Mouse (Mus musculus) heart, embryonic 11.5 days (tissue): Measurements from ENCODE around the gene Klk1b27. TPM values are rescaled to one million over a fixed set of nuclear protein-coding genes. Genes with fewer than 3 reads are reported as not detected.
"Not testable (repeated sequence)": the region's sequence is repeated elsewhere in the genome, so short reads cannot be mapped to it uniquely, and the experiment has no call there.

Experiments used
- ATAC-seq: fragments of 200-750 bp; cut with Nextera tagmentation; replicated peaks from 2 replicates; pipeline ENCODE4 v1.8.0; 2017; ENCODE audit warnings: moderate library complexity; ENCODE audit not compliant: insufficient number of reproducible peaks, low FRiP score, low TSS enrichment
- H3K27ac ChIP-seq: fragments of 300-500 bp; sonication (generic); 2 replicates; pipeline ENCODE4 v1.5.1; 2014; ENCODE audit warnings: mild to moderate bottlenecking, low read depth, low read length
- H3K27me3 ChIP-seq: fragments of 300-500 bp; sonication (generic); 2 replicates; pipeline ENCODE4 v1.6.1; 2014; ENCODE audit warnings: mild to moderate bottlenecking, low read length, mixed read lengths; ENCODE audit not compliant: control insufficient read depth, insufficient read depth
- H3K36me3 ChIP-seq: fragments of 300-500 bp; sonication (generic); 2 replicates; pipeline ENCODE4 v1.6.1; 2014; ENCODE audit warnings: mild to moderate bottlenecking, low read length, moderate library complexity, mixed read lengths; ENCODE audit not compliant: control insufficient read depth, insufficient read depth
- H3K4me1 ChIP-seq: fragments of 300-500 bp; sonication (generic); 2 replicates; pipeline ENCODE4 v1.6.1; 2014; ENCODE audit warnings: low read length; ENCODE audit not compliant: control insufficient read depth, insufficient read depth
- H3K4me2 ChIP-seq: fragments of 300-500 bp; sonication (generic); 2 replicates; pipeline ENCODE4 v1.6.1; 2014; ENCODE audit warnings: mild to moderate bottlenecking, moderate library complexity
- H3K4me3 ChIP-seq: fragments of 300-500 bp; sonication (generic); 2 replicates; pipeline ENCODE4 v1.5.1; 2014; ENCODE audit warnings: low read depth, low read length
- H3K9ac ChIP-seq: fragments of 300-500 bp; sonication (generic); 2 replicates; pipeline ENCODE4 v1.6.1; 2014; ENCODE audit warnings: mild to moderate bottlenecking, low read depth, low read length, moderate library complexity
- H3K9me3 ChIP-seq: fragments of 300-500 bp; sonication (generic); replicated peaks from 2 replicates; pipeline ENCODE4 v1.6.1; 2016; ENCODE audit warnings: low read length; ENCODE audit not compliant: control insufficient read depth
- whole genome bisulfite sequencing: fragments of 180-500 bp; shearing (Covaris S2); extraction: QIAGEN DNeasy Blood & Tissue Kit; methylation state at CpG from one replicate; pipeline ENCODE4 v1.1.7; 2014; ENCODE audit not compliant: insufficient replicate concordance; 5-methylcytosine and 5-hydroxymethylcytosine counted together
- polyA plus RNA-seq: library from polyadenylated mRNA; unstranded; fragments of >200 nt; fragmentation: Nextera tagmentation; extraction: Ambion mirVana; gene quantifications from 2 replicates; pipeline ENCODE4 v1.2.1, GENCODE M21; 2014

The Klk1b27 gene
- not detected in 2 replicates for polyA plus RNA-seq

GRCm38 (mm10) chr7:44051990-44052389, at the start of gene Klk1b27:
Gene Klk1b27 (plus strand): TSS chr7:44052290.
- H3K4me1 ChIP-seq, H3K9ac ChIP-seq, H3K9me3 ChIP-seq, H3K27ac ChIP-seq, H3K27me3 ChIP-seq, ATAC-seq, H3K4me2 ChIP-seq, H3K4me3 ChIP-seq, H3K36me3 ChIP-seq: not testable (repeated sequence)
- WGBS, result 65% methylated on average over 3 of the region's 3 CpGs

GRCm38 (mm10) chr7:44004847-44005246, 47.2 kb upstream of the Klk1b27 start:
- ATAC-seq, result no peak
- no peaks in the 10 kb centered on the region for H3K36me3 ChIP-seq
- H3K4me2 ChIP-seq, result no peak overlapping the region
- no peaks in the 10 kb centered on the region for H3K9me3 ChIP-seq
- H3K27me3 ChIP-seq, result no peaks in the 10 kb centered on the region
- H3K4me3 ChIP-seq, result no peak overlapping the region
- H3K27ac ChIP-seq, result no peak overlapping the region
- no peak overlapping the region for H3K9ac ChIP-seq
- no peaks in the 10 kb centered on the region for H3K4me1 ChIP-seq

- H3K4me1 ChIP-seq, H3K4me2 ChIP-seq, H3K36me3 ChIP-seq, ATAC-seq, H3K9me3 ChIP-seq, H3K27ac ChIP-seq, H3K9ac ChIP-seq, H3K27me3 ChIP-seq, H3K4me3 ChIP-seq: not testable (repeated sequence)
These were observed 40.2 kb upstream of the Klk1b27 start, which contains the start of gene Klk1b26 for GRCm38 (mm10) chr7:44011868-44012267. Gene Klk1b26 (plus strand): TSS chr7:44012168.

GRCm38 (mm10) chr7:44014666-44015065, 37.4 kb upstream of the Klk1b27 start:
- H3K27me3 ChIP-seq, H3K9ac ChIP-seq, H3K4me2 ChIP-seq, H3K27ac ChIP-seq, H3K4me3 ChIP-seq, H3K36me3 ChIP-seq, H3K4me1 ChIP-seq, H3K9me3 ChIP-seq, ATAC-seq: not testable (repeated sequence)
- 77% methylated on average over 6 of the region's 6 CpGs for WGBS

GRCm38 (mm10) chr7:44015071-44015470, 37.0 kb upstream of the Klk1b27 start:
- H3K4me1 ChIP-seq, result no peaks in the 10 kb centered on the region
- no peaks in the 10 kb centered on the region for H3K9me3 ChIP-seq
- no peak overlapping the region for H3K27ac ChIP-seq
- ATAC-seq, result no peak
- H3K4me2 ChIP-seq, result no peak overlapping the region
- no peaks in the 10 kb centered on the region for H3K27me3 ChIP-seq
- WGBS, result 76% methylated on average over 5 of the region's 5 CpGs
- H3K4me3 ChIP-seq, result no peak overlapping the region
- H3K9ac ChIP-seq, result no peak overlapping the region
- no peaks in the 10 kb centered on the region for H3K36me3 ChIP-seq

GRCm38 (mm10) chr7:44072117-44072516, 20.0 kb downstream of the Klk1b27 start:
- no peak overlapping the region for H3K27ac ChIP-seq
- no peak for ATAC-seq
- 76% methylated on average over 2 of the region's 2 CpGs for WGBS
- H3K9me3 ChIP-seq, result no peaks in the 10 kb centered on the region
- H3K36me3 ChIP-seq, result no peaks in the 10 kb centered on the region
- no peak overlapping the region for H3K4me3 ChIP-seq
- H3K4me2 ChIP-seq, result no peak overlapping the region
- H3K27me3 ChIP-seq, result no peaks in the 10 kb centered on the region
- no peaks in the 10 kb centered on the region for H3K4me1 ChIP-seq
- no peak overlapping the region for H3K9ac ChIP-seq

GRCm38 (mm10) chr7:44077703-44078102, 25.6 kb downstream of the Klk1b27 start:
- no peak overlapping the region for H3K4me3 ChIP-seq
- no peaks in the 10 kb centered on the region for H3K9me3 ChIP-seq
- H3K4me2 ChIP-seq, result no peak overlapping the region
- no peaks in the 10 kb centered on the region for H3K27me3 ChIP-seq
- H3K4me1 ChIP-seq, result no peaks in the 10 kb centered on the region
- no peaks in the 10 kb centered on the region for H3K36me3 ChIP-seq
- no peak overlapping the region for H3K27ac ChIP-seq
- H3K9ac ChIP-seq, result no peak overlapping the region
- WGBS, result 20% methylated on average over 1 of the region's 1 CpGs
- no peak for ATAC-seq

- Histone ChIP-seq H3K9me3 (no peaks in the 10 kb centered on the region), H3K9ac (no peak overlapping the region), H3K27ac (no peak overlapping the region), H3K4me3 (no peak overlapping the region), H3K4me1 (no peaks in the 10 kb centered on the region), H3K36me3 (no peaks in the 10 kb centered on the region), H3K4me2 (no peak overlapping the region), H3K27me3 (no peaks in the 10 kb centered on the region)
- WGBS, result 73% methylated on average over 1 of the region's 1 CpGs
- no peak for ATAC-seq
These were observed 44.0 kb downstream of the Klk1b27 start for GRCm38 (mm10) chr7:44096111-44096510.

- not testable (repeated sequence) for H3K4me3 ChIP-seq, H3K27ac ChIP-seq, H3K27me3 ChIP-seq, H3K4me1 ChIP-seq, ATAC-seq, H3K9ac ChIP-seq, H3K9me3 ChIP-seq, H3K4me2 ChIP-seq, H3K36me3 ChIP-seq
- 72% methylated on average over 3 of the region's 3 CpGs for WGBS
These were observed 49.9 kb downstream of the Klk1b27 start, which contains the start of gene Klk1b21 for GRCm38 (mm10) chr7:44102028-44102427. Gene Klk1b21 (plus strand): TSS chr7:44102328.
